Mouse (Mus musculus) neural tube, embryonic 10.5 days (tissue): ENCODE results near the gene Fbxl22.

ENCODE experiments used
- DNase-seq: peaks from one replicate; pipeline ENCODE4 v3.0.0-alpha.2; 2017; ENCODE audit warnings: low spot score; ENCODE audit errors: extremely low spot score

Fbxl22 gene

DNA sequence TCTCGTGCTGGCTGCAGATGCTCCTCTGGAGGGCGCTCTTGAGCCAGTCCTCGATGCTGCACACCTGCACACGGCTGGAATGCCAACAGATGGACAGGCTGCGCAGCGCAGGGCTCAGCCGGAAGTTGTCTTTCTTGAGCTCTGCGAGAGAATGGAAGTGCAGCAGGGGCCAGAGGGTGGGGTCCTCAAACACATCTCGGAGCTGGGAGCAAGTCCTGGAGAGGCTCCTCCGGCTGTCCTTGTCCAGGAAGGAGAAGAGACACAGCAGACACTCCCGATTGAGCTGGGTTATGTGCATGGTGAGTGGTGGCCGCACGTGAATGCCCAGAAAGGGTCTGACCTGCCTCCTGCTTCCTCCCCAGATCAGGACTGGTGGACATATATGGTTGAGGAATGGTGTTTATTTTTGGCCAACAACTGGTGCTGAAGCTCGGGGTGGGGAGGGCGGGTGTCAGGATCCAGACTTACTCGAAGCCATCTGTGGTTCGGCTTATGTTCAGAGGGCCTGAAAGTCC lies at the start of gene Fbxl22:
Gene Fbxl22, minus strand, starts transcription at position 338 of the 515 bp plus-strand sequence.
- no peak for DNase-seq

DNA sequence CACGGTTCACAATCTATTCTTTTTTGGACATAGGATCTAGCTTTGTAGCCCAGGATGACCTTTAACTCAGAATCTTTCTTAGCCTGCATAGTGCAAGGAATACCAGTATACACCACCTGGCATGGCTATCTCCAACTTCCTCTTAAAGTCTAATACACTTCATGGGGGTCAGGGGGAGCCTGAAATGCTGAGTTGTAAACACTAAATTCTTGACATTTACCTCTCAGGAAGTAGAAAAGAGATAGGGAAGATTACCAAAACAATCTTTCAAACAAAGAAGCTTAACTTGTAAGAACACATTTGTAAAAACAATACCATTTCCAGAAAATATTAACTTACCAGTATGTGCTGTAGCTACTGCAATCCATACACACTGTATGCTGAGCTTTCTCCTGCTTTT lies 47.8 kb upstream of the Fbxl22 start:
- no peak for DNase-seq

DNA sequence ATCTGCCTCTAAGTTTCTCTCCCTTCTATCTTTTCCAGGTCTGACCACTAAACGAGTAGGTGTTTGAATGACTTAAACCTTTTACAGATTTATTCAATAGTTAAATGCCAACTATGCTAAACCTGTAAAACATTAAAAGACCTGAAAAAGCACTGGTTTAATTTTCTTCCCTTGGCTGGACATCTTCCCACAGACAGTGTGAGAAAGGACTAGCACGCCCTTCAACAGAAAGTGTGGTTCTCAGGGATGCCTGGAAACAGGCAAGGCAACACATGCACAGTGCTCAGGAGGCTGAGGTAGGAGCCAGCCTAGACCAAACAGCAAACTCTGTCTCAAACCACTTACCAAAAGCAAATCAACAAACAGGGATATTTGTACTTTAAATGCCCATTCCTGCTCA lies 47.1 kb upstream of the Fbxl22 start:
- DNase-seq, result no peak

DNA sequence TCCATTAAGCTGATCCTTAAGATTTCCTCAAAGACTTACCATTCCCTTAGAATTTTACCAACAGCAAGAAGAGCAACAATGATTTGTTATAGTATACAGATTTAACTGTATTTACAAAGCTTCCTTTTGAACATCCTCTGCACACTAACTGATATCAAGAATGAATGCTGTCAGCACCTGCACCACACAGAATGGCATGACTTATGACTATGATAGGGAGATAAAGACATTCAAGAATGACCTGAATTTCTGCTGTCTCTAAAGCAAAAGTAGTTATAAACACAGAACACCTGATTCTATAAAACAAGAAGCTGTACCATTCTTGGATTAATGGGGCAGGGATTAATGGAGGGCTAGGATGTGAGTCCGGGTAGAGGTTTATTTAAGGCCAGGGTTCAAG lies 46.3 kb upstream of the Fbxl22 start:
- no peak for DNase-seq

DNA sequence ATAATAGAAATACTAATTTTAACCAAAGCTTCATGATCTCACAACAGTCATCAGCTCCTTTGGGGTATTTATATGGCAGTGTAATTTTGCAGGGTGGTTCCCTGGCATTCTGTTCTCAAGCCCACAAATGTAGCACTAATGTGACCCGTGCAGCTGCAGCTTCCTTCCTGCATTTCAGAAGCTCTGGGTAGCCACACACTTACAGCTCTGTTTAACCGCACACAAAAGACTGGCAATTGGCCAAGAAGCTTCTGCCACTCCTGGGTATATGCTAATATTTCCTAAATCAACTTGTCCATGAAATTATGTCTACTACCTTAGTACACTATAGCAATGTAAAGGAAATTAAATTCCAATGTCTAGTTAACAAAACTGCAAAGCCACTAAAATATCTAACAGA lies 45.9 kb upstream of the Fbxl22 start:
- DNase-seq, result no peak

DNA sequence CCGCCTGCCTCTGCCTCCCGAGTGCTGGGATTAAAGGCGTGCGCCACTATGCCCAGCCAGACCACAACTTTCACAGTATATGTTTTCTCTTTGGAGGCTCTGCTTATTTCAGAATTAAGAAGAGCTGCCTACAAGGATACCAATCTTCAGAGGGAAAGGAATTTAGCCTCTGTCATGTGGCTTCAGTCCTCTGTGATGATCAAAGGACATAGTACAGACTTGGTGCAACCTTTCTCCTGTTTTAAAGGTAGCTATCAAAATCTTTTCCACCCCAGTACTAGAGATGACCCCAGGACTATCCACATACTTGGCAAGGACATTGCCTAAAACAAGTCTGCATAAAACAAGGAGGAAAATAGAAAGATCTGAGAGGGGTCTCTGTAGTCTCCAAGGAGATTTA lies 44.6 kb upstream of the Fbxl22 start:
- DNase-seq, result no peak

DNA sequence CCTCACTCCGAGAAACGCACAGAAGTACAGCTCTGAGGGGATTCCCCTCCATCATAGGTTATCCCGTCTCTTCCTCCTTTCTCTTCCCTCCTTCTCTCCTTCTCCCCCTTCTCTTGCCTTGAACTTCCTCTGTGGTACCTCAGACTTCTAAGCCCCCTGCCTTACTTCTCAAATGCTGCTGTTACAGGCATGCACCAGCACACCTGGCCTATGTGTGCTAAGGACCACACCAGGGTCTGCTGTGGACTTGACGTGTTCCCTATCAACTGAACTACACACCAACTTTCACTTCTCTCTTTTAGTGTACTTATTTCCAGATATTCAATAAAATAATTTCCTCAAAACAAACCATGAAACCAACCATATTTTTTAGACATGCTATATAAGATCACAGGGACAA lies 28.4 kb upstream of the Fbxl22 start:
- no peak for DNase-seq

DNA sequence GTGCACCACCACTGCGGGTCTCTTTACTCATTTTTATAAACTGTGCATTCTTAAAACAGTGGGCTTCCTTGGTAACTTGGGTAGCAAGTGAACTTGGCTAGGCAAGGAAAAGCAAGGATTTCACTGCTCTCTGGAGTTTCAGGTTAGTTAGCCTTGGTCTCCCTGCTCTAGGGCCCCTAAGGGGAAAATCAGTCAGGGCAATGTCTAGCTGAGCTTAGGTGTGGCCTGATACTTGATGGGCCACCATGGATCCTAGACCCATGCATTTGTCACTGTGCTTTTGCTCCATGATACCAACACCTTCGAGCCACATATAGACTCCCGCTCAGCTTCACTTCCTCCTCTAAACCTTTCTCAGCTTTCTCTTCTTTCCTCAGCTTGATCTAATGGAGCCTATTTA lies 7.2 kb upstream of the Fbxl22 start:
- no peak for DNase-seq

DNA sequence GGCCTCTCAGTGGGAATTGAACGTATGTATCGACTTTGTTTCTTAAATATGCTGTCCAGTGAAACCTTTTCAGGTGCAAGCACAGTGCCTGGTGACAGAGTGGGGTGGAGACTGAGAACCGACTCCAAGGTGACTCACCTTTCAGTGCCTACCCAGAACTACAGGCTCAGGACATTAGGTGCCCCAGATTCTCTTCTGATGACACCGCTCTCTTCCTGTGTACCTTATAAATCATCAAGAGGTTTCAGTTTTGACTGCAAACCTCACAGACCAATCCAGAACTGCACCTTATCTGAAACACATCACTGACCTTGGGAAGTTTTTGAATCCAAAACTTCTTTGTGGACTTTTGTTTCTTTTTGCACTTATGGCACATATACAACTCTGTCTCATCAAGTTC lies 5.9 kb upstream of the Fbxl22 start:
- DNase-seq, result no peak

DNA sequence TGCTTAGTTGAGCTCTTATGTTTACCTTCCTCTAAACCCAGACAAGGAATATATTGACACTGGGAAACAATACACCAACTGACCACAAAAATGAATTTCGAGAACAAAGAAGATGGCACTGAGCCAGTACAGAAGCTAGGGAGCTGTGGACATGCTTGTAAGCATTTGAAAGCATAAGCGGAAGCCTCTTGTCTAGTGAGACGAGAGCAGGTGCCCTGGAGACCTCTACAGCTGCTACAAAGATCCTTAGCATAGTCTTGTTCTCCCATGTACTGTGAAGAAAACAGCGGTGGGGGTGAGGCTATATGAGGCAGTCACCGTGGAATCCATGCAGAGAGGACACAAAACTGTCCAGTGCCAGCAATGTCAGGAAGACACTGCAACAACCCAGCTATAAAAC lies 4.5 kb upstream of the Fbxl22 start:
- no peak for DNase-seq

DNA sequence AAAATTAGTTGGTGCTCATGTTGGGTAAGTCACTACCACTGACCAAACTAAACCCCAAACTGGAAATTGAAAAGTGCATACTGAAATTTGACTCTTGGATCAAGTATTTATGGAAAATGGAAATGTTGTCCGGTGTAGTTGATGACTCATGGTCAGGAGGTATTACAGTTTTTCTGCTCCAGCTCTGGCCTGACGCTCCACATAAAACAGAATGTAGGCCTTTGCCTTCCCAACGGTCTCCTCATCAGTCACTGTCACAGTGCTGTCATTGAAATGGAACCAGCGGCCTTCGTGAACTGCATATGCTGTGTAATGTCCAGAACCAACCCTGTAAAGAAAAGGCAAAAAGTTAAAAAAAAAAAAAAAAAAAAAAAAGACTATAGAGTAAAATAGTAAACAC lies 3.9 kb upstream of the Fbxl22 start:
- DNase-seq, result no peak

DNA sequence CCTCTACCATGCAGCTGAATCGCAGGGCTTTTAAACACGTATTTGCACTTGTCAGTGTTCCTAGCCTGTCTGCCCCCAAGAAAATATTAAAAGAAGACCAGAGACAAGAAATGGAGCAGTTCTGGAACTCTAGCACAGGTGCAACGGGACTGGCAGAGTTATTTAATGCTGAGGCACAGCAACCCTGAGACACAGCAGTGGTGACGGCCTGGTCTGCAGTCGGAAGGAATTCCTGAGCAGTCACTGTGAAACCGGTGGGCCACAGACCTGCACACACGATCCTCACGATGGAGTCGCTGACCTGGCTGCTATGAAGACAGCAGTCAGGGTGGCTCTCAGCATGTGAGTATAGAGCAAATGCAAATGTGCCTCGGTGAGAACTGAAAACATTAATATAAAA lies 3.4 kb upstream of the Fbxl22 start:
- DNase-seq, result no peak

DNA sequence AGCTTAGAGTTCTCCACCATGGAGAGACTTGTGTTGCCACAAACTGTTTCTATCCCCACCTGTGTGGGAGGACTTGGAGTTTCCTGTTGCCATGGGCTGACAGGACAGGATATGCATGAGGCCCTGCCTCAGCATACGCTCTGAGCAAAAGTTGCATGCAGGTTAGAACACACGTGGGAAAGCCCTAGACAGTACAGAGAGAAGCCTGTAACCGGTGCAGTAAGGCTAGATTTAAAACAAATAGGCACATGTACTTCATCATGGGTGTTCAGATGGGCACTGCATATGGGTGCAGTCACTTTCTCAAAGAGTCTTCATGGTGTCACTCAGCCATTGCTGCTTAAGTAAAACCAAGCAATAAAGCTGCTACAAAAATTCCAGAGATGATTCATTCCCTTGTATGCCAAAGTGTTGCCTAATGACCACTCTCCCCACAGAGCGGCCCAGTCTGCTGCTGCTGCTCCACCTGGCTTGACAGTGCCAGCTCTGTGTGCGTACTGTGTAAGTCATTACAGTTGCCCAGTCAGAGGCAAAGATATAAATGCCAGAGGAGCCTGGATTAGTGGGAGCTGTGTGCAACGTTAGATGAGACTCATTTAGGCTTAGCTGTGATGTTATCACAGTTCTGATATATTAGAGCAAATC lies 2.0 kb upstream of the Fbxl22 start:
- DNase-seq, result no peak

DNA sequence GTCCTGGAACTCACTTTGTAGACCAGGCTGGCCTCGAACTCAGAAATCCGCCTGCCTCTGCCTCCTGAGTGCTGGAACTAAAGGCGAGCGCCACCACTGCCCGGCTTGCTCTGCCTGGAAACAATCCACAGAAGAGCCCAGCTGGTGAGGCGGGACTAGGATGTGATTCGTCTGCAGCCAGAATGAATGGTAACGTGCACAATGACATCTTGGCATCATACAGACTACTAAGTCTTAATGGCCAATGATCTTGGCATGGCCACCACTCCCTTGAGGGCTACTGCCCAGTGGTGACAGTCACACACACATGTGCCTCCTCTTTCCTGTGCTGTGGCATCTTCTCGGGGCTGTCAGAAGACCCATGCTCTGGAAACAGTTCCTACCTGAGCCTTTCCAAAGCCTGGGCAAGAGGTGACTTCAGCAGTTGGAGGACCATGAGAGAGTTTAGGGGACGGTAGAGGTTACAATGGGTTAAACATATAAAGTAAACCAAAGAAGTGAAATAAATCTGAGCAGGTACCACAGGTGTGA lies 1.4 kb upstream of the Fbxl22 start:
- no peak for DNase-seq

DNA sequence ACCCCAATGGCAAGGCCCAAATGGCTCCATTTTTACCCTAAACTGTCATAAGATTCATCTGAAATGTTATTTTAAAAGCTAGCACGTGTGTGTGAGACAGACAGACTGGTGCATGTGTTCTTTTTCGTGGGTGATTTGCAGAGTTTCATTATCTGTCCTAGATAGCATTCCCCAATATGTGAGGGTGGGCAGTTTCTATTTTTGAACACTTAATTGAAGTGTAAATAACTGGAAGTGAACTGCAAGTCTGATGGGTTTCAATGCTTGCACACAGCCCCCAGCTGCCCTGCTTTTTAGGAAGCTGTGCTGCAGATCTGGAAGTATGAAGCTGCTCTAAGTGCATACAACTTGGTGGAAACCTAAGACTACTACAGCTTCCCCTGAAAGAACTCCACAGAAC lies 722 bp upstream of the Fbxl22 start:
- DNase-seq, result no peak

DNA sequence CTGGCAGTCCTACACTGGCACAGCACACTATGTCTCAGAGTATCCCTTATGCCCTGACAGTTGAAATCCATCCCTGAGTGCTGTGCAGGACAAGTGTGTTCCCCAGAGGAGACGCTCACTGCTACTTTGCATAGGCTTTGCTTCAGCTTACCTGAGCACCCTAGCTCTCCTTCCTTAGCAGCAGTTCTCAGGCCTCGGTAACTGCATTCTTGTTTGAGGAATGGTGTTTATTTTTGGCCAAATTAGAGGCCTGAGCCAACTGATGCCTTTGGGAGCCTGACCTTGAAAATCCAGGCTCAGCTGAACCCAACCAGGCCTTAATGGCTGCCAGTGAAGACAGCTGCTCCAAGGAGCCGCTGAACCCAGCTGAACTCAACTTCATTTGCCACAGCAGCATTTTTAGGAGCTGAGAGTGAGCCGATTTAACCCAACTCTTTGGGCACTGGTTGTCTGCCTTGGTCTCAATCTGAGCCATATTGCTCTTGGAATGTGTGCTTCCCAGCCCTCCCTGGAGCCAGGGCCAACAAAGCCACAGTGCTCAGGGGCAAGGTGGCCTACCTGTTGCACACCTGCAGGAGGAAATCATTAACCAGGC lies 635 bp downstream of the Fbxl22 start:
- no peak for DNase-seq

DNA sequence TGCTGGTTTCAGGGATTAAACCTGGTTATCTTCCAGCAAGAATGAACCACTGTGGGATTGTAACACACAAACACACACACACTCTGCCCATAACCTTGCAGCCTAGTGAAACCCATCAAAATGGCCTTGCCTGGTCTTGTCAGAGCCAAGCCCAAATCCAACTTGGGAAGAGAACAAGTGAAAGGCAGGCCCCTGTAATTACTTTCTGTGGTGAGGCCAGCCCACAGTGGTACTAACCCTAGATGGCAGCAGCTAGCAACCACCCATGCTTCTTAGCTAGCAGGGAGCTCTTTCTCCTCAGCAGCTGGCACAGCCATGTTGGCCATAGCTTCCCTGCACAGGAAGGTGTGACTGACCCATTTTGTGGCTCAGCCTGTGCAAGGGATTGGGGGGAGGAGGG lies 1.2 kb downstream of the Fbxl22 start:
- DNase-seq, result no peak

DNA sequence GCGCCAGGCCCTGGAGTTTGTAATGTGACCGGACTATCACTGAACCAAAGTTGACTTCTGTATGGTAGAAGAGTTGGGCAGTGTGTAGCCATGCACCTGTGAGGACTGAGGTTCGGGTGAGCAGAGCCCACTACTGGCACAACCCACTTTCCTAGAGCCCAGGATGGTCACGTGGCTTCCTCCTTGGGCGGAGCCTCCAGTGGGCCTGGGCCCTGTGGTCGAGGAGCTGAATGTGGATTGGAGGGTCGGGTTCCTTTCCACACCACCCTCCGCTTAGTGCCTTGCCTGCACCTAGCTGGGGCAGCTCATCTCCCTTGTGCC lies 2.1 kb downstream of the Fbxl22 start:
- DNase-seq, result peak; percentile 87

DNA sequence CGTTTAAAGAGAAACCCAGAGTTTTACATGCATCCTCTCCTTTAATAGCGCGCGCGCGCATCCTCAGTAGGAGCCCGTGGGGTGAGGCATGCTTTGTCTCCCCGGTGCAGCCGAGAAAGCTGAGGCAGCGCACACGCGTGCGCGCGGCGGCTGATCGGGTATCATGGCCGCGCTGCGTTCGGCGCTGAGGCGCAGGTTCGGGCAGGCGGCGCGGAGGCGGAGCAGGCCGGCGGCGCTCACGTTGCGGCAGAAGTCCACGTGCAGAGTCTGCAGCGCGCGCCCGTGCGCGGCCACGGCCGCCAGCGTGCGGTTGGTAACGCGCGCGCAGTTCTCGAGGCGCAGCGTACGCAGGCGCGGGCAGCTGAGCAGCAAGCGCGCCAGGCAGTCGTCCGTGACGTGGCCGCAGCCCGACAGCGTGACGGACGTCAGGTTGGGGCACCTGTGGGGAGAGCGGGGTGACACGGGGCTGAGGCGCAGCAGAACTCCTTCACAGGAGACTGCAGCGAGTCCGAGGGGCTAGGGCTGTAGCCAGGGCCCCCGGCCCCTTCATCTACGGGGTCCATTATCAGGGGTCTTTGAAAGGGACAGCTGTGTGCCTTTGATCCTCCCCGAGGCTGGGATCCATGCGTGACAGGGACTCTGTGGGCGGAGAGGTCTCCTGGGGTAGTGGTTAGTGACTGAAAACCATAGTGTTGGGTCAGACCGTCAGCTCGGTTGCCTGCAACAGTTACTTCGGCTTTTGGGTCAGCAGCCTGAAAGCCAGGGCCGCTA lies 2.6 kb downstream of the Fbxl22 start:
- peak; percentile 89 for DNase-seq

DNA sequence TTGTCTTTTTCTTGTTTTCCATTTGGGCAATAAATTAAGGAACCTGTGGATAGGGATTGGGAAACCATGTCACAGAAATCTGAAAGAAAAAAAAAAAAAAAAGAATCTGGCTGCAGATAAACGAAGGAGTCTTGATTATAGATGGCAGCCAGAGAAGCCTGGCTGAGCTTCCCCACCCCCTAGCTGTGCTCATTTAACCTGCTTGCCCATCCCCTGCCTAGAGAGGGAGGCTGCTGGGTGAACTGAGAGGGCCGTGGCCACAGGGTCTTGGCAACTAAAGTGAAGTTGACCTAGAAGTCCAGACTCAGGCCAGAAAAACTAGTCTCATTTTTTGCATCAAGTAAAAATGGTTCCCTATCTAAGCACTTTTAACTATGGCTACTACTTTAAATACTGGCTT lies 3.4 kb downstream of the Fbxl22 start:
- peak; percentile 38 for DNase-seq

DNA sequence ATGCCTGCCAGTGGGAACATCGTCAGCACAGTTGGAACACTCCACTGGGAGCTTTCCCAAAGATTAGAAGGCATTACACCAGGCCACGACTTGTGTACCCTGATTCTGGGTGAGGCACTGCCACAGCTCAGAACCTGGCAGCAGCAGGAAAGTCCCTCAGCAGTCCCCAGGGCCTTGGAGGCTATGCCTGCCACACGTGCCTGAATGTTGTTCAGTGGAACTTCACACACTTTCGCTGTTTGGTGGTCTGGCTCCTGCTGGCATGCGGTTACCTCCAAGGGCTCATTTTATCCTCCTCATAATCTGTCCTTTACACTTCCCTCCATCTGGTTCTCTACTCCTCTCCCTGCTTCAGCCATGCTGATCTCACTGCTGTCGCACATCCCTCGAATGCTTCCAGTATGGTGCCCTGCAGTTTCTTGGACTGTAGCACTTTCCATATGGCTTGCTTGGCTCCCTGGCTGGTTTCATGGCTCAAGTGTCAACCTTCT lies 4.0 kb downstream of the Fbxl22 start:
- DNase-seq, result no peak

DNA sequence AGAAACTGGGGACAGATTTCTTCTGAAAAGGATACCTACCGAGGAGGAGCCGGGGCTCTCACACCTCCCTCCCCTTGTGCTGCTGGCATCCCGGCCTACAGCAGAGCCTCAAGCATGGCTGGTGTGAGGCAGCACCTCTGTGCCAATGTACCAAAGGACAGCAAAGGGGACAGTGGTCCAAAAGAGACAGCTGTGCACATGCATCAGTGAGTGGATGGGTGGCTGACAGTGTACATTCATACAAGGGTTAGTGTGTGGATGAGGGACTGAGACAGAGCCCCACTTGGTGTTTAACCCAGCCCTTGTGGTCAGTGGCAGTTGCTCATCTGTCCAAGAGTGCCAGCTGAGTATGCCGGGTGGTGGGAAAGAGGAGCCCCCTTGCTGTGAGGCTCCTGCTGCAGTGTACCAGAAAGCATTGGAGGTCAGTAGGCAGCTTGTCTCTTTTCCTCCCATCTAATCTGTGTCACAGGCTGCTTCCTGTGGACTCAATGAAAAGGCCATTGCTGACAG lies 5.4 kb downstream of the Fbxl22 start:
- no peak for DNase-seq
